Mouse (Mus musculus) MEL (cell line): ENCODE results near the gene Gm4491.

ENCODE experiments used
- CHD2 ChIP-seq: IDR thresholded peaks from 2 replicates; pipeline ENCODE4 v1.6.1; 2011; ENCODE audit warnings: low read length, improper control_type of control experiment
- CTCF ChIP-seq, 3 experiments: IDR thresholded peaks in 2 of 3; conservative IDR thresholded peaks in 1 of 3; 2 replicates each; pipeline ENCODE4 v1.5.1; 2011 to 2012; ENCODE audit warnings: low read length in 3 of 3, low read depth in 2 of 3, mild to moderate bottlenecking in 2 of 3, improper control_type of control experiment in 1 of 3, inconsistent platforms in 1 of 3, mixed read lengths in 1 of 3, moderate library complexity in 1 of 3; ENCODE audit not compliant: control insufficient read depth in 1 of 3, insufficient read depth in 1 of 3, poor library complexity in 1 of 3, severe bottlenecking in 1 of 3
- GABPA ChIP-seq: IDR thresholded peaks from 2 replicates; pipeline ENCODE4 v1.6.1; 2012; ENCODE audit warnings: low read depth, mild to moderate bottlenecking, inconsistent platforms, low read length, improper control_type of control experiment, moderate library complexity
- NELFE ChIP-seq: IDR thresholded peaks from 2 replicates; pipeline ENCODE4 v1.6.1; 2011; ENCODE audit warnings: low read depth, low read length, improper control_type of control experiment
- POLR2A ChIP-seq, 2 experiments: IDR thresholded peaks; 2 replicates each; pipeline ENCODE4 v1.6.1; 2011 to 2012; ENCODE audit warnings: low read length in 2 of 2, mild to moderate bottlenecking in 2 of 2, control low read depth in 1 of 2, improper control_type of control experiment in 1 of 2, low read depth in 1 of 2, moderate library complexity in 1 of 2; ENCODE audit not compliant: control insufficient read depth in 1 of 2, insufficient read depth in 1 of 2, poor library complexity in 1 of 2
- TAL1 ChIP-seq: IDR thresholded peaks from 2 replicates; pipeline ENCODE4 v1.6.1; 2012; ENCODE audit warnings: mild to moderate bottlenecking, inconsistent platforms, low read length, moderate library complexity, mixed read lengths
- UBTF ChIP-seq: IDR thresholded peaks from 2 replicates; pipeline ENCODE4 v1.6.1; 2012; ENCODE audit warnings: low read depth, mild to moderate bottlenecking, inconsistent platforms, low read length, improper control_type of control experiment, moderate library complexity, borderline replicate concordance; ENCODE audit not compliant: insufficient read depth

GRCm38 (mm10) chr14:57105721-57106120 lies 10.0 kb downstream of the Gm4491 start:
- TF ChIP-seq CHD2 (no peak), UBTF (no peak), POLR2A (IDR thresholded peaks at IDR 0.05; ENCODE audit: control insufficient read depth in 1 of 2, insufficient read depth in 1 of 2, low read depth in 1 of 2, low read length in 2 of 2, poor library complexity in 1 of 2) (no peak), TAL1 (no peak), CTCF (IDR thresholded peaks at IDR 0.05 in 2 of 3, conservative IDR thresholded peaks at IDR 0.05 in 1 of 3; ENCODE audit: control insufficient read depth in 1 of 3, insufficient read depth in 1 of 3, low read depth in 2 of 3, low read length in 3 of 3, poor library complexity in 1 of 3, severe bottlenecking in 1 of 3) (no peak), GABPA (no peak), NELFE (no peak)
